Mouse (Mus musculus) lung, postnatal 25 days (tissue): ENCODE results near the gene Timm8b.
A peak's percentile ranks its signal among the peaks of the same experiment; 100 is the strongest.

Experiments
- DNase-seq: peaks from one replicate; pipeline ENCODE4 v3.0.0; 2022; ENCODE audit warnings: low spot score

Gene Timm8b

GRCm38 (mm10) chr9:50603189-50603997, at the start of gene Timm8b, which contains the start of gene Sdhd:
Gene Timm8b, plus strand, starts transcription at chr9:50603910.
Gene Sdhd, minus strand, starts transcription at chr9:50603812.
- DNase-seq = peak; percentile 96

GRCm38 (mm10) chr9:50554241-50555093, 49.2 kb upstream of the Timm8b start, which contains the start of gene Il18:
Gene Il18, plus strand, starts transcription at chr9:50554827.
- DNase-seq = peak; percentile 45

GRCm38 (mm10) chr9:50555094-50555446, 48.6 kb upstream of the Timm8b start, which contains the start of gene Bco2:
Gene Bco2, minus strand, starts transcription at chr9:50555181.
- DNase-seq = no peak

- no peak for DNase-seq
Measured at GRCm38 (mm10) chr9:50561145-50561917, 42.4 kb upstream of the Timm8b start, which contains the start of gene Tex12. Gene Tex12, minus strand, starts transcription at chr9:50561325.

- DNase-seq = no peak
Measured at GRCm38 (mm10) chr9:50561918-50562360, 41.8 kb upstream of the Timm8b start.

- DNase-seq = peak; percentile 16
Measured at GRCm38 (mm10) chr9:50565173-50565572, 38.5 kb upstream of the Timm8b start.

GRCm38 (mm10) chr9:50565940-50566339, 37.8 kb upstream of the Timm8b start:
- DNase-seq = no peak

- peak; percentile 14 for DNase-seq
Measured at GRCm38 (mm10) chr9:50567372-50567771, 36.3 kb upstream of the Timm8b start.

GRCm38 (mm10) chr9:50567881-50568280, 35.8 kb upstream of the Timm8b start:
- no peak for DNase-seq

- no peak for DNase-seq
Measured at GRCm38 (mm10) chr9:50569599-50570525, 33.8 kb upstream of the Timm8b start.

- no peak for DNase-seq
Measured at GRCm38 (mm10) chr9:50580370-50580769, 23.3 kb upstream of the Timm8b start.

GRCm38 (mm10) chr9:50585145-50585818, 18.4 kb upstream of the Timm8b start:
- no peak for DNase-seq

GRCm38 (mm10) chr9:50586955-50587354, 16.8 kb upstream of the Timm8b start:
- DNase-seq = no peak

- no peak for DNase-seq
Measured at GRCm38 (mm10) chr9:50590856-50591518, 12.7 kb upstream of the Timm8b start.

- DNase-seq = no peak
Measured at GRCm38 (mm10) chr9:50592955-50593354, 10.8 kb upstream of the Timm8b start.

GRCm38 (mm10) chr9:50593544-50593943, 10.2 kb upstream of the Timm8b start:
- no peak for DNase-seq

GRCm38 (mm10) chr9:50594794-50595417, 8.8 kb upstream of the Timm8b start:
- DNase-seq = no peak

GRCm38 (mm10) chr9:50596973-50597372, 6.7 kb upstream of the Timm8b start:
- DNase-seq = no peak

- no peak for DNase-seq
Measured at GRCm38 (mm10) chr9:50601536-50601935, 2.2 kb upstream of the Timm8b start.
